Mouse (Mus musculus): ENCODE data around the gene Shb. TPM values are rescaled to one million over a fixed set of nuclear protein-coding genes. Genes with fewer than 3 reads are reported as not detected.
A peak's percentile ranks its signal among the peaks of the same experiment; 100 is the strongest.

Gene Shb
- polyA plus RNA-seq, 1 experiment from 2014 or later, result 3.0 TPM

DNA sequence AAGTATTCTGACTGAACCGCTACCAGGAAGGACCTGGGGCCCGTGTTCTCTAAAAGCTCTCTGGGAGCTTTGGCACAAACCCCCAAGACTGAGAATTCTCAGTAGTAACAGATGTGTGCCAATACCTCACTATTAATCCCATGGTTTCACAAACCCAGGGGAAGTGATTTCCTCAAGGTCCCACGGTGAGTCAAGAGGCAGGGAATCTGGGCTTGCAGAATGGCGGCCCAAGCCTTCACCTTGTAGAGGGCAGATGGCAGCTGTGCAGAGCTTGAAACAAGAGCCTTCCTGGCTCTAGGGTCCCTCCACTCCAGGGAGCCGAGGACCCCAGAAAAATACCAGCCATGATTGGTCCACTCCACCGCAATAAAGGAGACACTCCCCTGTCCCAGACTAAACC lies 28.9 kb downstream of the Shb start:
- Histone ChIP-seq H3K9me3 (replicated peaks) (no peaks in the 10 kb centered on the region), H3K4me1 (replicated peaks) (peaks cover 89% of the 10 kb centered on the region), H3K27ac (no peak overlapping the region), H3K36me3 (no peaks in the 10 kb centered on the region), H3K4me2 (no peak overlapping the region), H3K4me3 (replicated peaks) (no peak overlapping the region), H3K9ac (no peak overlapping the region), H3K27me3 (no peaks in the 10 kb centered on the region)
- WGBS (ENCODE audit: insufficient replicate concordance), result 78% methylated on average over 6 of the region's 6 CpGs
- DNase-seq (no peak), ATAC-seq (ENCODE audit: low read depth) (no peak)

DNA sequence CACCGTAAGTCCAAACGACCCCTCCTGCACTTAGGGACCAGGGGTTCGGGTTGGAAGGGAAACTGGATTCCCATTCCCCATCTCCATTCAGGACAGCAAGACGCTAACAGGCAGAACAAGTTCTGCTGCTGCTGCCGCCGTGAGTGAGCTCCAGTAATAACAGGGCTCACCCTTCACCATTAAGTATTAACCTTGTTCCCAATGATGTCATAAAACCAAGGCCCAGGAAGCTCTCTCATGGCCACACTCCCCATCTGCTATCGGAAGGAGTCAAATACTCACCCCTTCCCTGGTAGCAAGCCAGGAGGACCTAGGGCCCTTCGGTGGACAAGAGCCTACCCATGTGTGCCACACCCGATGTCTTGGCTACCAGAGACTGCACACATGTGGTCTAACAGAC lies 30.3 kb downstream of the Shb start:
- DNase-seq (no peak), ATAC-seq (ENCODE audit: low read depth) (no peak)
- Histone ChIP-seq H3K4me1 (replicated peaks) (peaks cover 86% of the 10 kb centered on the region), H3K9me3 (replicated peaks) (no peaks in the 10 kb centered on the region), H3K4me3 (replicated peaks) (no peak overlapping the region), H3K27ac (no peak overlapping the region), H3K4me2 (no peak overlapping the region), H3K9ac (no peak overlapping the region), H3K36me3 (no peaks in the 10 kb centered on the region), H3K27me3 (no peaks in the 10 kb centered on the region)
- WGBS (ENCODE audit: insufficient replicate concordance), result 81% methylated on average over 9 of the region's 9 CpGs

DNA sequence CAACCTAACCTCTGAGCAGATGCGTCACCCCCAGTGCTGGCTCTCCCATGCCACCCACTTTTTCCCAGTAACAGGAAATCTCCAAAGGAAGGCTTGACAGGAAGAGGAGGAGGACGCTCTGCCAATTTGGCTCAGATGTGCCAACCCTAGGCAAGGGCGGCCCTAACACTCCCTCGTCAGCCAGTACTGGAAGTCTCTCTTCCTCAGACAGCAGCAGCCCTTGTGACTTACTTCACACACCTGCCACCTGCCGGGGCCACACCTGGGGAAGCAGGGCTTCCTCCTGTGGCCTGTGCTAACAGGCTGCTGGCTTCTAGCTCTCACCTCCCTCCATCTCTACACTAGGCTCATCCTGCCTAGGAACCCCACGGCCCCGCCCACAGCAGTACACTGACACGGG lies 31.9 kb downstream of the Shb start:
- H3K4me1 ChIP-seq (replicated peaks), result peaks cover 86% of the 10 kb centered on the region
- ATAC-seq (ENCODE audit: low read depth), result peak; percentile 33; the same call in 1 of the 2 replicates
- H3K27ac ChIP-seq, result 0 out of 2 replicates have a peak overlapping the region, but pooled peaks have one; percentile 34

DNA sequence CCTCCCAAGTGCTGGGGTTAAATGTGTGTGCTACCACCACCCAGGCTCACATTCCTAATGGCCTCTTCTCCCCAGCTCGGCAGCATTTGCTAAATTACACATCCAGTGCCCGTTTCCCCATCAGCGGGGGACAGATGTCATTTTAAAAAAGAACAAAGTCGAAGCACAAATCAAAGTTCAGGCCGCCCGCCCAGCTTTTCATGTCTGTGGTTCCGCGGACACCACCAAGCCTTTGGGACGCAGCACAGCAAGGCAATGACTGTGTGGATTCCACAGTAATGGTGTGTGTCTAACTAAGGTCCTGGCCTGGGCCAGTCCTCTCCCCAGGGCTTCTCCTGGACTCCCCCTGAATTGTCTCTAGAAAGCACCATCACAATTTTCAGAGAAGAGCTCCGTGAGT lies 32.7 kb downstream of the Shb start:
- Histone ChIP-seq H3K36me3 (no peaks in the 10 kb centered on the region), H3K4me1 (replicated peaks) (peaks cover 89% of the 10 kb centered on the region), H3K27me3 (no peaks in the 10 kb centered on the region), H3K4me3 (replicated peaks) (no peak overlapping the region), H3K27ac (peak overlapping the region; percentile 34; the same call in 1 of the 2 replicates), H3K9me3 (replicated peaks) (no peaks in the 10 kb centered on the region), H3K4me2 (no peak overlapping the region), H3K9ac (no peak overlapping the region)
- no peak for DNase-seq
- 66% methylated on average over 10 of the region's 10 CpGs for WGBS (ENCODE audit: insufficient replicate concordance)
- ATAC-seq (ENCODE audit: low read depth), result no peak

More for the DNA sequence above, 31.9 kb downstream of the Shb start:
- Histone ChIP-seq H3K9ac (no peak overlapping the region), H3K4me3 (replicated peaks) (no peak overlapping the region), H3K4me2 (no peak overlapping the region), H3K36me3 (no peaks in the 10 kb centered on the region), H3K9me3 (replicated peaks) (no peaks in the 10 kb centered on the region), H3K27me3 (no peaks in the 10 kb centered on the region)
- no peak for DNase-seq
- 67% methylated on average over 8 of the region's 8 CpGs for WGBS (ENCODE audit: insufficient replicate concordance)

DNA sequence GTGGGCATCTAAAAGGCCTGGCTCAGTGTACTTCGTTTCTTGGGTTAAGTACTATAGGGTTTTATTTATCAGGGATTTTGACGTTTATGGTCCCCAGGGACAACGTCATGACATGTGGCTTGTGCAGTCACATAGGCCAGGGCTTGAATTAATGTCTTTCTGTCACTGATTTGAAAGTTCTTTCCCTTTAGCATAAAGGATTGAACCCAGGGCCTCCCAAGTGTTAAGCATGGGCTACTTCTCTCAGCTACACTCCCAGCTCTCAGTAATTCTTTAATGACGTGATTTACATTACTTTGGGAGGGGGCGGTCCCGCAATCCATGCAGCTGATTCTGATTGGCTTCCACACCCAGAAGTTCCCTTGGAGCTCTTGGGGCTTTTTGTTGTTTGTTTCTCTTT lies 33.2 kb downstream of the Shb start:
- no peak overlapping the region for H3K4me3 ChIP-seq (replicated peaks)
- no peak for ATAC-seq (ENCODE audit: low read depth)
- H3K27ac ChIP-seq, result no peak overlapping the region
- no peaks in the 10 kb centered on the region for H3K36me3 ChIP-seq
- no peaks in the 10 kb centered on the region for H3K27me3 ChIP-seq
- H3K9me3 ChIP-seq (replicated peaks), result no peaks in the 10 kb centered on the region
- H3K9ac ChIP-seq, result no peak overlapping the region
- DNase-seq, result no peak
- 62% methylated on average over 6 of the region's 6 CpGs for WGBS (ENCODE audit: insufficient replicate concordance)
- H3K4me1 ChIP-seq (replicated peaks), result peaks cover 89% of the 10 kb centered on the region
- H3K4me2 ChIP-seq, result no peak overlapping the region

DNA sequence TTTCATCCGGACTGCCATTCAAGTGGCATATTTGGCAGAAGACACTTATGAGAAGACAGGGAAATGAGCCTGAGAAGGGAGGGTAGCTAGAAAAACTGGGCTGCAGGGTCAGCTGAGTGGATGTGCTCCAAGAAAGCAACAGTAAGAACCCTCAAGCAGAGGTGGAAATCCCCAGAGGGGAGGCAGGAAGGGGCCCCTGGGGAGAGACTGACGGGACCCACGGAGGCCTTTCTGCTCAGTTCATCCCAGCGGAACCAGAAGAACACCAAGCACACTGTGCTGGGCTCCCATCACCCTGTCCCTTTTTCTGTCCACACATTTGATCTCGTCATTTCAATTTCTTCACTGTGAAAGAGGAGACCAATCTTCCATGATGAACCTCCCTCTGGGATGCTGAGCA lies 33.9 kb downstream of the Shb start:
- Histone ChIP-seq H3K9ac (no peak overlapping the region), H3K27me3 (no peaks in the 10 kb centered on the region), H3K4me1 (replicated peaks) (peaks cover 92% of the 10 kb centered on the region), H3K4me2 (no peak overlapping the region), H3K27ac (no peak overlapping the region; the same call in 1 of the 2 replicates), H3K4me3 (replicated peaks) (no peak overlapping the region), H3K36me3 (no peaks in the 10 kb centered on the region), H3K9me3 (replicated peaks) (no peaks in the 10 kb centered on the region)
- no peak for ATAC-seq (ENCODE audit: low read depth)
- no peak for DNase-seq
- 73% methylated on average over 5 of the region's 5 CpGs for WGBS (ENCODE audit: insufficient replicate concordance)

DNA sequence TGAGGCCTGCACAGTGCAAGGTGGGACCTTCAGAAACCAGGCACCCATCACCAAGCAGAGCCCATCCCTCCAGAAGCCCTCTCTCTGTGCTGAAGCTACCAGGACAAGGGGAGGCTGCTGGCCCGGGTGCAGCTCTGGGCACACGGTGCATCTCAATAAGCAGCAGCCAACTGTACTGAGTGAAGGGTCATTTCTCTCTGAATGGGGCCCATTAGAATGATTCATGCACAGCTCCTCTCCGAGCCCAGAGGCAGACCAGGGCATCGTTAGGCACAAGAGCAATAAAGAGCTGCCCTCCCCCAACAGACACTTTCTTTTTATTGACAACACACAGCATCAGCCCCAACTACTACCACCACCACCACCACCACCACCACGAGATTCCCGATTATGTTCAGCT lies 35.0 kb downstream of the Shb start:
- ATAC-seq (ENCODE audit: low read depth) (no peak), DNase-seq (no peak)
- Histone ChIP-seq H3K36me3 (no peaks in the 10 kb centered on the region), H3K27ac (no peak overlapping the region), H3K4me3 (replicated peaks) (no peak overlapping the region), H3K9ac (no peak overlapping the region), H3K27me3 (no peaks in the 10 kb centered on the region), H3K4me1 (replicated peaks) (peaks cover 97% of the 10 kb centered on the region), H3K4me2 (no peak overlapping the region), H3K9me3 (replicated peaks) (no peaks in the 10 kb centered on the region)
- 74% methylated on average over 6 of the region's 6 CpGs for WGBS (ENCODE audit: insufficient replicate concordance)

DNA sequence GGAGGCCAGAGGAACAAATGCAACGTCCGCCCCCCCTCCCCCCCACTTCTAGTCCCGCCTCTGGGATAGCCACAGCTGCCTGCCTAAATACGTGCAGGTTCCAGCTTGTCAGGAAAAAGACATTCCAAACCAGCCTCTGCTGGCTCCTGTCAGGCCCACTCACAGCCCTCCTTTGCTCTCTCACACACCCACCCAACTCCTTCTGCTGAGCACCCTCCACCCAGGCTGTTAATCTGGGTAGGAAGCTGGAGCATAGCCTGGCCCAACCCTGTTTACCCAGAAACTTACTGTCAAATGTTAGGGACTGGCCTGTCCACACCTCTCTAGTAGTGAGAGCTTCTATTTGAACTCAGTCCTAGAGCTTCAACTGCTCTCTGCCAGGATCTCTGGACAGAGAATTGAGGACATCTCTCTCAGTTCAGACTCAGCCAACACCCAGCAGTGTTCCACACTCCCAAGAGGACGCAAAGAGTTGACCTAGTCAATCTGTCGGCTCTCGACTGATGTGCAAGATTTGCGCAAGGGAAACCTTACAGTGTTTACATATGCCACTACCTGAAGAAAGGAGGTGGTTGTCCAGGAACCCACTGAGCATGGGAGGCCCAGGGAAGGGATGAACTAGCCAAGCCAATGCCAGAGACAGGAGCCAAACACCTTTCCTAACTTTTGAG lies 36.6 kb downstream of the Shb start:
- Histone ChIP-seq H3K36me3 (no peaks in the 10 kb centered on the region), H3K4me2 (no peak overlapping the region), H3K4me3 (replicated peaks) (no peak overlapping the region), H3K9ac (no peak overlapping the region; the same call in 1 of the 2 replicates), H3K27ac (peak overlapping the region; percentile 81), H3K27me3 (no peaks in the 10 kb centered on the region), H3K9me3 (replicated peaks) (no peaks in the 10 kb centered on the region), H3K4me1 (replicated peaks) (peaks cover 97% of the 10 kb centered on the region)
- 68% methylated on average over 8 of the region's 8 CpGs for WGBS (ENCODE audit: insufficient replicate concordance)
- ATAC-seq (ENCODE audit: low read depth) (no peak), DNase-seq (no peak)

DNA sequence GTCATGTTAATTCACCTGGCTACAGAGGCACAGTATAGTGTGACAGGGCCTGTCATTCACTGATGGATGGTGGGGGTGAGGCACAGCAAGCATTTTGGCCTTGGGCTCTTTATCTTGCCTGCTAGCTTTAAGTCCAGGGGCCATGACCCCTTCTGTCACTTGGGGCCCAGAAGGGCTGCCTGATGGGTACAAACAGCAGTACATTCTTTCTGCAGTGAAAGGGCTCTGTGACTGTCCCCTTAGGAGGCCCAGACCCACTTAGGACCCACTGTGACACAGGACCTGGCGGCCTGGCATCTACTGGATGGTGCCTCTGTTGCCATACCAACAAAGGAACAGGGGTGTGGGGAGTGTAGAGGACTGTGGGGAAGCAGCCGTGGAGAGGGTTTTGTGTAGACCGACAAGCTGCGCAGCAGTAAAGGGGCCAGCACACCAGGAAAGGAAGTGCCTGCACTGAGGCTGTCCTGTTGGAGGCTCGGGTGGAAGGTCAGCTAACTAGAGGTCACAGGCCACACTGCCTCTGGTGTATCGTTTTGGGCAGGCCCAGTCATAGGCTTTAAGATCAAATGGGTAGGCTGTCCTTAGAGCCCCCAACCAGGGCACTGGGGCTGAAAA lies 38.4 kb downstream of the Shb start:
- Histone ChIP-seq H3K36me3 (peaks cover 2% of the 10 kb centered on the region; the same call in 1 of the 2 replicates), H3K4me1 (replicated peaks) (peaks cover 97% of the 10 kb centered on the region), H3K9me3 (replicated peaks) (no peaks in the 10 kb centered on the region), H3K27me3 (no peaks in the 10 kb centered on the region), H3K4me3 (replicated peaks) (no peak overlapping the region), H3K4me2 (peak overlapping the region; percentile 59), H3K27ac (peak overlapping the region; percentile 81), H3K9ac (peak overlapping the region; percentile 51)
- 56% methylated on average over 6 of the region's 6 CpGs for WGBS (ENCODE audit: insufficient replicate concordance)
- ATAC-seq (ENCODE audit: low read depth) (0 out of 2 replicates have a peak, but pooled peaks have one; percentile 4), DNase-seq (no peak)

DNA sequence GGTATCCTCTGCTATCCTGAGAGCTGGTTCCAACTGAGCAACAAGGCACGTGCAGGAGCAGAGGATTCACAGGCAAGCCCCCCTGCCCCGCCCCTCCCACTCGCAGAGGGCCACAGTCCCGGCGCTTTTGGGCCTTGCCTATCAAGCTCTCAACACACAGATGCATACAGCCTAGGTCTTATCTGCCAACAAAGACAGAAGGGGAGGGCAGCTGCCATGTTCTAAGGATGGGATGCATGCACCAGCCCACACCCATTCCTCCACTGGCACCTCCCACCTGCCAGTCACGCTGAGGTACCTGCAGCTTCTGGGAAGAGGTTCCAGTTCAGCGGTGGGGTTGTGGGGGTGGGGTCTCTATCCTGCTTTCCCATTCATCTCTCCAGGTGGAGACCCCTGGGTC lies 39.2 kb downstream of the Shb start:
- H3K9ac ChIP-seq, result peak overlapping the region; percentile 52
- H3K27me3 ChIP-seq, result no peaks in the 10 kb centered on the region
- H3K4me3 ChIP-seq (replicated peaks), result no peak overlapping the region
- DNase-seq (peak; percentile 65), ATAC-seq (ENCODE audit: low read depth) (peak; percentile 87)
- peak overlapping the region; percentile 59 for H3K4me2 ChIP-seq
- H3K4me1 ChIP-seq (replicated peaks), result peaks cover 97% of the 10 kb centered on the region
- H3K36me3 ChIP-seq, result peaks cover 10% of the 10 kb centered on the region
- 9% methylated on average over 7 of the region's 7 CpGs for WGBS (ENCODE audit: insufficient replicate concordance)
- H3K9me3 ChIP-seq (replicated peaks), result no peaks in the 10 kb centered on the region
- H3K27ac ChIP-seq, result peak overlapping the region; percentile 81

DNA sequence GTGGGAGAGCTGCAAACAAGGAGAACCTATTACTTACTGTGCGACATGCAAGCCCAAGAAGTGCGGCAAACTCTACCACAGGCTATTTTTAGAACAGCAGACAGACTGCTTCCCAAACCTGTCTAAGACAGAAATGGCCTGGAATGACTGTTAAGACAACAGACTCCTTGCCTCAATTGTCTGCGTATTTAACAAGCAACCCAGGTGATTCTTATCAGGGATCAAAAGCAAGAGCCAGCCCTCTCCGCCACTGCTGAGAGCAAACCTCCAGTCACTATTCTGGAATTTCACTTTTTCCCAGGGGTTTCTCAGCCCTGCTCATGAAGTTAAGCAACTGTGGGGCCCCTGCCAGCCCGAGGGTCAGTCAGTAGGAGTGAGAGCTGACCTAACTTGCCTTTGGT lies 39.6 kb downstream of the Shb start:
- DNase-seq, result no peak
- peaks cover 14% of the 10 kb centered on the region for H3K36me3 ChIP-seq
- H3K4me2 ChIP-seq, result peak overlapping the region; percentile 59
- peaks cover 97% of the 10 kb centered on the region for H3K4me1 ChIP-seq (replicated peaks)
- peak overlapping the region; percentile 81 for H3K27ac ChIP-seq
- H3K9ac ChIP-seq, result peak overlapping the region; percentile 52
- H3K9me3 ChIP-seq (replicated peaks), result no peaks in the 10 kb centered on the region
- no peaks in the 10 kb centered on the region for H3K27me3 ChIP-seq
- no peak overlapping the region for H3K4me3 ChIP-seq (replicated peaks)
- ATAC-seq (ENCODE audit: low read depth), result no peak
- 11% methylated on average over 5 of the region's 5 CpGs for WGBS (ENCODE audit: insufficient replicate concordance)
